Mouse (Mus musculus) frontal cortex, postnatal 14 days (tissue): ENCODE results near the gene Peak1.
A peak's percentile ranks its signal among the peaks of the same experiment; 100 is the strongest.

Experiments
- DNase-seq, 2 experiments: peaks; one replicate each; pipeline ENCODE4 v3.0.0; 2022; ENCODE audit warnings: low spot score in 2 of 2

Peak1 gene

DNA sequence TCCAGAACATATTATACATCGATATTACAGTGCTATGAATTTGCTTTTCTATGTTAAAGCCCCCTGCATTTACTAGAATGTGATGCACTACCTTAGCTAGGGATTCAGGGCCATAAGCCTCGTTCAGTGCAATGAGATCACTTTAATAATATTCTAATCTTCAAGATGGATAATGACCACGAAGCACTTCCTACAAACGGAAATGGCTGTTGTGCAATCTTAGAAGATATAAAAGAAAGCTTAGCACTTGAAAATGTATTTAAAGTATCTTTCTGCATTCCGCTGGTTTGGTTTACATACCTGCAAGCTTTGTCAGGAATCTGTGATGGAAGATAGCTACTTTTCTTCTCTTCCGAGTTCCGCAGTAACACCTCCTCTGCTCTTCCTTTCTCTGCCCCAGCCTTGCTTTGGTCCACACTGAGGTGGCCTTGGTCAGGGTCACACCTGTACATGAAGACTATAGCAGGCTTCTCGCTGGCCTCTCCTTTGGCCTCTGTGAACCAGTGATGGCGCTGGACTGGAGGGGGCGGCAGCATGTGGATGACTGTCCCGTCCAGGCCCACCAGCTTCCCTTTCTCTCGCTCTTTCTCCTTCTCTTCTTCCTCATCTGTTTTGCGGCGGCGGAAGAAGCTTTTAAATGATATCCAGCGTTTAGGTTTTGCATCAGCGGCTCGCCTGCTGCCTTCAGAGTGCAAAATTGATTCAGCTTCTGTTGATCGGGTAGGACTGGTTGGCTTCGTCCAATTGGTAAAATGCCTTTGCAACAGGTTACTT, 160.5 kb downstream of the Peak1 start:
- no peak for DNase-seq

GRCm38 (mm10) chr9:56255676-56256432, 162.0 kb downstream of the Peak1 start:
- no peak for DNase-seq

DNA sequence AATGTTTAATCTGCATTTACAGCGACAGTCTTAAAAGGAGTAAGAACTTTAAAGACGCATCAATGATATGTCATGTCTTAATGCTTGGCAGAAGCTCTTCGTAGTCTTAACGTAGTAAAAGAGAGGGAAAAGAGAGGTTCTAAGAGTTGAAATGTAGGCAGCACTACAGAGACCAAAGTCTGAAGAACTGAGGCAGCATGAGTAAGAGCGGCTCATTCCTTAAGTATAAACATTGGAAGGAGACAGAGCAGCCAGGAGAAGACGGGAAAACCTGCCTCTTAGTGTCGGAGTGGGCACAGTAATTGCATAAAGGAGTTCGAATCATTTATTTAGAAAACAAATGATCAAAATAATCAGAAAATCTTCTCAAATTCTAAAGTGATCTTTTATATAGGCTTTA, 173.5 kb downstream of the Peak1 start:
- no peak for DNase-seq

- no peak for DNase-seq
Observed at GRCm38 (mm10) chr9:56243885-56244284, 174.0 kb downstream of the Peak1 start.

- no peak for DNase-seq
Observed at GRCm38 (mm10) chr9:56242686-56243085, 175.2 kb downstream of the Peak1 start.

GRCm38 (mm10) chr9:56241076-56241475, 176.8 kb downstream of the Peak1 start:
- no peak for DNase-seq

DNA sequence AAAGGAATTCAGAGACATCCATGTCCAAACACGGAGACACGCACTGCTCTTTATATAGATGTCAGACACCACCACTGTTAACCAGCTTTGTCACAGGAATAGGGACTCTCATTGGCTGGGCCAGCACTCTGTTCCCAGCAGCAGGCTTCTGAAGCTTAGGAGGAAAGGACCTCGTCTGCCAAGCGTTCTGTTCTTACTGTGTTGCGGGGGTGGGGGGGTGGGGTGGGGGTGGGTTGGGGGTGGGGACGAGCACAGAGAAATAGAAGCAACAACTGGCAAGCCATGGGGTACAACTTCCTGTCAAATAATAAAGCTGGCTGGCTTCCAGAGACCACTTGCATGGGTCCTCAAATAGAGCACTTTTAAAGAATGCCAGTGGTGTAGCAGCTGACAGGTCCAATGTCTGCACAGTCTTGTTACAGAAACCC, 182.0 kb downstream of the Peak1 start:
- DNase-seq = no peak

- DNase-seq = no peak
Observed at GRCm38 (mm10) chr9:56235281-56235680, 182.6 kb downstream of the Peak1 start.

GRCm38 (mm10) chr9:56234561-56234960, 183.3 kb downstream of the Peak1 start:
- no peak for DNase-seq

DNA sequence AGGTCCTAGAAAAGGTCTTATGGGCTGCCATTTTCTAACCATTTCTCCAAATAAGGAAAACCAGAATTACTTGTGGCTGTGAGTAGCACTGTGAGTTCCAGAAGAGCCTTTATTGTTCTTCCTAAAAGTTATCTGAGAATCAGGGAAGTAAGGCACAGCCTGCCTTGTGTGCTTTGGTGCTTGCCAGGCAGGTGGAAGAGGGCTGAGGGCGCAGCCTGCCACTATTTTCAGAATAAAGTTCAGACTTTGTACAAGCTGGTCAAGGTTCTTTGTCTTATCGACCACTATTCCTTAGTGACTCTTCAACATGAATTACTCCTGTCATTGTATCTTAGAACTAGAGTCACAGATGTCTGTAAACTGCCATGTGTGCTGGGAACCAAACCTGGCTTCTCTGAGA, 184.6 kb downstream of the Peak1 start:
- DNase-seq = no peak

DNA sequence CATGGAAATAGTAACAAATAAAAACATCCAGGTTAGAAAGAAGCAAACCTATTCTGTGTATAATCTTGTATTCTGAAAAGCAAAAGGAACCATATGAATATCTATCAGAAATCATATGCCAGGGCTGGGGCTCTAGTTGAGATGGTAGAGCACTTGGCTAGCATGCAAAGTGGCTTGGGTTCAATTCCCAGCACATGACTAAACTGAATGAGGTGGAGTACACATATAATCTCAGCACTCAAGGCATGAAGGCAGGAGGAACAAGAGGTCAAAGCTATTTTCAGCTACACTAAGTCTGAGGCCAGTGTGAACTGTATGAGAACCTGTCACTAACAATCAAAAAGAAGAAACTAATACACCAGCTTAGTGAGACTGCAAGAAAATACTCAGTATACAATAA, 187.0 kb downstream of the Peak1 start:
- no peak for DNase-seq

GRCm38 (mm10) chr9:56227626-56228025, 190.2 kb downstream of the Peak1 start:
- no peak for DNase-seq

- DNase-seq = peak; percentile 78 to 87
Observed at GRCm38 (mm10) chr9:56223429-56224051, 194.3 kb downstream of the Peak1 start.

DNA sequence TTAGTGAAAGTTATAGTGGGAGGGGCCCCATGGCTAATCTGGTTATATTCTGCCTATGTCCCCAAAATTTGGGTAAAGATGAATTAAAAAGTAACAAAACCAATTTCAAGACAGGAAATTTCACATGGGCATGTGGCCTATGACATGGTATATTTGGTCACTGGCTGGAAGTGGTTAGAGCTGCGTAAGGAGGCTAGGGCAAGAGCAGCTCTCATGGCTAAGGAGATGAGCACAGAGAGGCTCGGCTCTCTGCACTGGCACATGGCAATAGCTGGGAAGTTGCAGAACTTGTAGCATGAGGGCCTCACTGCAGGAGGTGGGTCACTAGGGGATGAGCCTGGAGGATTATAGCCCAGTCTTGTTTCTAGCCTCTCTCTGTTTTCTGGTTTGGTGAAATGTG, 199.0 kb downstream of the Peak1 start:
- DNase-seq = no peak

- DNase-seq = no peak
Observed at GRCm38 (mm10) chr9:56218043-56218442, 199.8 kb downstream of the Peak1 start.

DNA sequence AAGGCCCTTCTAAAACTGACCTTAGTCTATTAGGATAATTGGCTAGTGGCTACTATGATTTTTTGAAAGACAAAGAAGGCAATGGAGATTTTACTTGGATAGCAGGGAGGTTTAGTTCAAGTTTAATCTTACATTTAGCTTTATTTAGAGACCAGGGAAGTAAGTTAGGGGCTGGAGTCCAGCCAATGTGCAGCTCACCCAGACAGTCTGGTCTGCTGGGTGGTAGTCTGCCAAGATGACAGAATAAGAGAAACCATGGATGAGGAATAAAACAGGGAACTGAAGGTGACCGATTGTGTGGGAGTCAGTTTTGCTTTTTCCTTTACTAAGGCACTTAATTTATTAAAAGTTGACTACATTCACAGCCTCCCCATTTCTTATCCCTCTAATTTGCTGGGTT, 200.5 kb downstream of the Peak1 start:
- DNase-seq = no peak

- DNase-seq = peak; percentile 45 to 68
Observed at GRCm38 (mm10) chr9:56213451-56214291, 204.2 kb downstream of the Peak1 start.

- no peak for DNase-seq
Observed at GRCm38 (mm10) chr9:56208817-56209216, 209.1 kb downstream of the Peak1 start.

DNA sequence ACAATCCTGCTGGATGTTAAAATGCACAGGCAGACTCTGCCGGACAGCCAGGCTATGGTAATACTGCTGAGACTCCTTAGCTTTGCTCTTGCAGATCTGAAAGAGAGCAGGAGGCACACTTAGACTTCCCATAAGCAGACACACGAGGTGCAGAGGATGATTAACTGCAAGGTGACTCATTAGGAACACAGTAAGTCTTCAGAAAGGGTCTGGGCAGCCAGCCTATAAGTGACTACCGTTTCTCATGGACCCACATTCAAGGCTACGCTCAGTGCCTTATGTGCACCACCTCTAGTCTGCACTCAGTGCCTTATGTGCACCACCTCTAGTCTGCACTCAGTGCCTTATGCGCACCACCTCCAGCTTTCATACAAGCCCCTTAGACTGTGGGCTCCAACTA, 210.4 kb downstream of the Peak1 start:
- no peak for DNase-seq

GRCm38 (mm10) chr9:56207083-56207482, 210.8 kb downstream of the Peak1 start:
- DNase-seq = no peak

- DNase-seq = no peak
Observed at GRCm38 (mm10) chr9:56205336-56205735, 212.5 kb downstream of the Peak1 start.

- no peak for DNase-seq
Observed at GRCm38 (mm10) chr9:56204316-56204715, 213.6 kb downstream of the Peak1 start.
